Mouse (Mus musculus) adrenal gland, adult 18-20 months (tissue): ENCODE results near the gene Col7a1. TPM values are rescaled to one million over a fixed set of nuclear protein-coding genes. Genes with fewer than 3 reads are reported as not detected.

Experiments
- DNase-seq, 2 experiments: peaks; one replicate each; pipeline ENCODE4 v3.0.0; 2021 to 2022; ENCODE audit warnings: low spot score in 2 of 2
- long read RNA-seq, 2 experiments: library from polyadenylated mRNA; stranded (forward); transcript quantifications; one replicate each; pipeline ENCODE4 v2.0.0; 2021
- total RNA-seq, 2 experiments: library from RNA; stranded (reverse); gene quantifications; 1 replicate in 1 of 2; 2 replicates in 1 of 2; pipeline ENCODE4 v1.2.3; 2021

Col7a1 gene
- total RNA-seq: 1 to 10 TPM; 6.4 to 7.5 TPM
- long read RNA-seq, experiment 1, partial matches to known transcripts: 3 of 3 reads
- long read RNA-seq, experiment 1, other reads (novel, unspliced or antisense): 0 of 3 reads
- long read RNA-seq, experiment 2, partial matches to known transcripts: 4 of 4 reads
- long read RNA-seq, experiment 2, other reads (novel, unspliced or antisense): 0 of 4 reads

DNA sequence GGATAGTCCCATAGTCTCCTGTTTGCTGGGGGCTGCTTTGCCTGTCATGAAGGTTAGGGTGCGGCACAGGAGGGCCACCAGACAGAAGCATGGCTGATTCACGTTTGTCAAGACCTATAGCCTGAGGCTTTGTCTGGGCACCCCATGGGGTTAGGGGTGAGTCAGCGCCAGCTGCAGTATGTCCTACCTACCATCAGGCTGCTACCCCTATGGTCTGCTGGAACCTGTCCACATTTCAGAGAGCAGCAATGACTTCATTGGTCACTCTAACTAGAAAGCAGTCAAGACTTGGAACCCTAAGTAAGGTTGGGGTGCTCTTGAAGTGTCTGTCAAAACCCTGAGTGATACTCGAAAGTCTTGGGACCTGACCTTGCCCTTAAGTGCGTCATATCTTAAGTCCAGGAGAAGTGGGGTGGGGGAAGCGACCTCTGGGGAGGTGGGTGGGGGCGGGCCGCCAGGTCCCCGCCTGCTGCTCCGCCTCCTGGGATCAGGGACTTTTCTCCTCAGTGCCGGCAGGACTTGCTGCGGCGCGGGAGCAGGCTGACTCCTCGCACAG, at the start of gene Col7a1:
Gene Col7a1 (plus strand): TSS at position 506 of the 556 bp plus-strand sequence.
- DNase-seq: no peak

DNA sequence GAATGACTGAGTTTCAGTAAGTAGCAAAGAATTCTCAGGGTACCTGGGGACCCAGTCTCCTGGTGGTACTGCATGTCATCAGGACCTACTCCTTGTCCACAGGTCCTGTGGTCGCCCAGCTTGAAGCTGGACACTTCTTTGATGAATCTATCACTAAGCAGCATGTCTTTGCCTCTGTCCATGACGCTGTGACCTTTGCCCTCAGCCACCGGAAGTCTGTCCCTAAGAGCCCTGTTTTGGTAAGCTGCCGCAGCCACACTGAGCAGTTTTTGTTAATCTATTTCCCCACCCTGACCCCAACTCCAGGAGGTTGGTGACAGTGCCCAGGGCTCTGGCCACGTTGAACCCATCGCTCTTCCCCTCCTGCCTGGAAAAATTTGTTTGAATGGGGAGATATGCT, 41.1 kb upstream of the Col7a1 start:
- DNase-seq: no peak

DNA sequence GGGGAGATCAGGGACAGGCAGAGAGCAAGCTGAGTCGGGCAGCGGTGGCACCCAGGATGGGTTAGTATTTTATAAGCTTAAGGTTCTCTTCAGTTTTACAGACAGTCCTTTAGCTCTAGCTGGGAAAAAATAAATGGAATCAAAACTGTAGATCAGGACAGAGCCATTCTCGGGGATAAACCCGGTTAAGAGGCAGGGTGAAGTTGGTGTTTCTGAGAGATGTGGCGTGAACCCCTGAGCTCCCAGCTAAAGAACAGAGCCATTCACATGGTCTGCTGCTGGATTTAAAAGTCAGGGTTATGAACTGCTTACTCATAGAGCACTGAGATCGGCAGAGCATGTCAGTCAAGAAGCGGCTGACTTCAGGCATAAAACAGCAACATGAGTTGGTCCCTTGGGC, 40.2 kb upstream of the Col7a1 start:
- DNase-seq: no peak

DNA sequence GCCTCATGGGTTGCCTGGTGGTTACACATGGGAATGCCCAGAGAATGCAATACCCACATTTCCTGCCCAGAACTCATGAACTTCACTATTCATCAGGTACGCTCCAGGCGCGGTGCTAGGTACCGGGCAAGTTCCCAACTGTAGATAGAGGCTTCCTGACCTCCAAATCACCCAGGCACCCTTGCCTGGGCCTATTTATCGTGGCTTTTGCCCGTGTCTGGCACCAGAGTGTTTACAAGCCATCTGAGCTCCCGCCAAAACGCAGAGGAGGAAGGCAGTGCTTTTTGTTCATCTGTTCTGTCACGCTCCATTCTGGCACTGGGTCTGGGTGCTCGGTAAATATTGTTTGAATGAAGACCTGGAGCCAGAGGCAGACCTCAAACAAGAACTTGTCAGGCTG, 39.8 kb upstream of the Col7a1 start:
- no peak for DNase-seq

DNA sequence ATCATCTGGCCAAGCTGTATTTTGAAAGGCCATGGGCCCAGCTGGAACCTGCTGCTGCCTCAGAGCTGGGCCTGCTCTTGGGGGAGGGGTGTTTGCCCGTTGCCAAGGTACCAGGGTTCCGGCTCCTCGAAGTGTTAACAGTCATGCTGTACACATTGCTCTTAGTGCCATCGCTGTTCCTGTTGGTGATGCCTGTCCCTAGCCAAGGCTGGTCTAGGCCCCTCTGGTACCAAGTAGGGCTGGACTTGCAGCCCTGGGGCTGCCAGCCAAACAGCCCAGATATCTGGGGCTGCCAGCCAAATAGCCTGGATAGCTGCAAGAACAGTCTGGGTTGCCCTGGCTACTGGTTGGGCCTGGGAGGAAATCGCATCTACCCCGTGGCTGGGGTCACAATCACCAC, 38.9 kb upstream of the Col7a1 start, which contains the start of gene Tmem89:
Gene Tmem89 (plus strand): TSS at position 129 of the 400 bp plus-strand sequence.
- no peak for DNase-seq

DNA sequence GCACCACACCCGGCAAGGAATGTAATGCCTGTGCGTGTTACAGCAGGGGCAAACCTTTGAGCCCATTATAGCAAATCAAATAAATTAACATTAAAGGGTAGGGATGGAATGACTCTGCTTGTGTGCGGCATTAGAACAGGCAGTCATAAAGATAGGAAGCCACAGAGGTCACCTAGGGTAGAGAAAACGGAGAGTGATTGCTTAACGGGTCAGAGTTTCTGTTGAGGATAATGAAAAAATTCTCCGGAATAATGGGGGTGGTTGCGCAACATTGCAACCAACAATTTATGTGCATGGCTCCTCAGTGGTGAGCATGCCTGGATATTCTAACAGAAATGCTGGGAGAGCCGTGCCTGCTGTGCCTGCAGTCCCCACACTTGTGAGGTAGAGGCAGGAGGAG, 27.5 kb upstream of the Col7a1 start:
- no peak for DNase-seq

DNA sequence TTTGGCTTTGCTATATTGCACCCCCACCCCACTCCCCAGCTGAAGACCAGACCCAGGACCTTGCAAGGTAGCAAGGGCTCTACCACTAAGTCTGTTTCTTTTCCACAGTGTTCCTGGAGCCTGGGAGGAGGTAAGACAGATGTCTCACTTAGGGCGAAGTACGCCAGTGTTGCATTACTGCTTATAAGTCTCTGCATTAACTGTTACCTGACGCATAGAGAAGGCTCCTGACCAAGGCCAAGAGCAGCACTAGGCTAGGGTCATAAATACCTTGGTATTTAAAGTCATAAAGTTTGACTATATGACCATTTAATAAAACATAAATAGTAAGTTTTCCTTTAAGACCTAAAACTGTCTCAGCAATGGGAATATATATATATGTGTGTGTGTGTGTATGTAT, 25.0 kb upstream of the Col7a1 start:
- no peak for DNase-seq

DNA sequence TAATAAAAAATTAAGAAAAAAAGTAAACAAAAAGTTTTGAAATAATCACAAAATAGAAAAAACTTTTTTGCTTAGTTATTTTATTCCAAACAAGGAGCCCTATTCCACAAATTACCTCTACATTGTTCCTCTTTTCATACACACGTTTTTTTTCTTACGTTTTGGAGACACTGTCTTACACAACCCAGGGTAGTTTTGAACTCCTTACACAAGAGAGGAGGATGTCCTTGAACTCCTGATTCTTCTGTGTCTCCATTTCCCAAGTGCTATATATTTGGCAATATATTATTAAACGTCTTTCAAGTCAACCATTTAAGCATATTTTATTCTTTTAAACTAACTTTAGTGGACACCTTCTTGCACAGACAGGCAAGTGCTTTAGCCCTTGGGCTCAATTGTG, 17.4 kb upstream of the Col7a1 start:
- DNase-seq: no peak

DNA sequence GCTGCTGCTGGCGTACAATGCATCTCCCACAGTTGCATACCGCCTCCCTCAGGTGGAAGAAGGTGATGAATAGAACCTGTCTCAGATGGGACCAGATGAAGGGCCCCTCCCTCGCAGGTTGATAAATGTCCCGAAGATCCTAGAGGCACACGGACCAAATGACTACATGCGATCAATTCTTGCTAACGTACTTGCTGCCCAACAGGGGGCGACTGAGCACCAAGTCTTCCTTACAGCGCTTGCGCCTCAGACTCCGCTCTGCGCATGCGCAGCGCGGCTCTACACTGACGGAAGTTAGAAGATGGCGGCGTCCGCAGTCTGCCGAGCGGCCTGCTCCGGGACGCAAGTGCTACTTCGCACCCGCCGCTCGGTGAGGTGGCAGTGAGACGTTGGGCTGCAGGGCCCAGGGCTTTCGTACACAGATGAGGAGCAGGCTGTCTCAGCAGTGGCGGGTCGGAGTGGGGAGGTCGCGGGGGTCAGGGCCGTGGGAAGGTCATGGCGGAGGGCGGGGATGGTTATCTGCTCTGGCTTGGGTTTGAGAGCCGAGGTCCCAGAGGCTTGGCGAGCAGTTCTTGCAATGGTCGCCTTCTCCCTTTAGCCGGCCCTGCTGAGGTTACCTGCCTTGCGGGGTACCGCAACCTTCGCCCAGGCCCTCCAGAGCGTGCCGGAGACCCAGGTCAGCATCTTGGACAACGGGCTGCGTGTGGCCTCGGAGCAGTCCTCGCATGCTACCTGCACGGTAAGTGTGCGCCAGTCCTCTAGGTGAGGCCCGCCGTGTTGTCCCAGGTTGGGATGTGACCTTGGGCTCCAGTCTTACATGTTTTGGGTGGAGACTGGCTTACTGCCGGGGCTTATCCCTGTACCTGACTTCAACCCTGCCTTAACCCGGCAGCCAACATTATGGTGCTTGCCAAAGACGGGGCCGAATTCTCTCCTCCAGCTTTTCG, 16.7 kb upstream of the Col7a1 start, which contains the start of gene Uqcrc1:
Gene Uqcrc1 (plus strand): TSS at position 216 of the 947 bp plus-strand sequence.
- DNase-seq: peak; percentile 93 to 96

DNA sequence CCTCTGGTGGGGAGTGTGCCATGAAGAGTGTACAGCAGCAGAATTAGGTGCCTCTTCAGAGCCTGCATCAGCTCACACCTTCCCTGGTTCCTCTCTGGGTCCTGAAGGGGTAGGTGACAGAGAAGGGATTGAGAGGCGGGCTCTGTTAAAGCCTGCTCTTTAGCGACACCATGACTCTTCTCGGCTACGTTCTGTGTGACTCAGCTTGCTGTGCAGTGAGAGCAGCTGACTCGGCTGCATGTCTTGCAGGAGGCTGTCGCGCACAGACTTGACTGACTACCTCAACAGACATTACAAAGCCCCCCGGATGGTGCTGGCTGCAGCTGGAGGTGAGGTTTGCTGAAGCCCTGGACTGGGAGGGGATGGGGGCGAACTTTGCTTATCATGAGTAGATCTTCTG, 8.3 kb upstream of the Col7a1 start:
- DNase-seq: no peak

DNA sequence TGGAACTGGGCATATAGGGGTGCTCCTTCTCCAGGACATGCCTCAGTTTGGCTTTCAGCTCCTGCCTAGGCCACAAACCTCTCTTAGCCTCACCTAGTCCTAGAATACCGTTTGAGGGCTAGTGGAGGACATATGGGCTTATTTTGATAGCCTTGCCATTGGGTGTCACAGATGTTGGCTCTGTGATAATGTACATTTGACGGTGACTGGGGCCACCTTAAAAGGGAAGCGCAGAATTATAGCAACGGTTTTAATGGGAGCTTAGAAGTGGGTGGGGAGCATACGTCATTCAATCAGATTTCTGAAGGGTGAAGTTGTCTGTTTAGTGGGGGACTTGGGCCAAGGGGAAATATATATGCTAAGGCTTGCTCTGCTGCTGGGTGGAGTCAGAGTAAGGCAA, 7.8 kb upstream of the Col7a1 start:
- DNase-seq: no peak

DNA sequence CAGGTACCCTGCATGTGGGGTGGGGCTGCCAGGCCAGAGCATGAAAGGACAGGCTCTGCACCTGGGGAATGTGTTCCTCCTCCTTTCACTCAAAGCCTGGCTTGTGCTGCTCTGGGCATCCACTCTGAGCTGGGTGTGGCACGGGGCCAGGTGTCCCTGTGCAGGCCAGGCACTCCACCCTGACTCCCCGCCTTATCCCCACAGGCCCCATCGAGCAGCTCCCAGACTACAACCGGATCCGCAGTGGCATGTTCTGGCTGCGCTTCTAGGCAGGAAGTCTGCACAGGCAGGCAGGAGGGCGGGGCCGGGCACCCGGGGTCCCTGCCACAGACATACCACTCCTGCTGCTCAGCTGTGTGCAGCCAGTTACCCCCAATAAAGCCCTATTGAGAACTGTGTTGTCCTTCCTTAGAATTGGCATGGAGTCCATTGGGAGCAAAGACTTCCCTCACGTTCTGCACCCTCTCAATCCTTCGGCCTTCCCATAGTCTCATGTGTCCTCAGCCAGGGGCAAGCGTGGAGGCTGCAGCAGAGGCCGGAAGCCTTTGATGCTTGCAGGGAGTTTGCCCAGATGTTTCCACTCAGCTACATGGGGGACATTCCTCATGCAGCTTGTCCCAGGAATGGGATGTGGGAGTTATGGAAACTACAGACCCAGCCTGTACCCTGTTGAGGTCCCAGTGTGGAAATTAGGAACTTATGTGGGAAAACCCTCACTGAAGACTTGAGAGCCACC, 4.0 kb upstream of the Col7a1 start:
- no peak for DNase-seq

DNA sequence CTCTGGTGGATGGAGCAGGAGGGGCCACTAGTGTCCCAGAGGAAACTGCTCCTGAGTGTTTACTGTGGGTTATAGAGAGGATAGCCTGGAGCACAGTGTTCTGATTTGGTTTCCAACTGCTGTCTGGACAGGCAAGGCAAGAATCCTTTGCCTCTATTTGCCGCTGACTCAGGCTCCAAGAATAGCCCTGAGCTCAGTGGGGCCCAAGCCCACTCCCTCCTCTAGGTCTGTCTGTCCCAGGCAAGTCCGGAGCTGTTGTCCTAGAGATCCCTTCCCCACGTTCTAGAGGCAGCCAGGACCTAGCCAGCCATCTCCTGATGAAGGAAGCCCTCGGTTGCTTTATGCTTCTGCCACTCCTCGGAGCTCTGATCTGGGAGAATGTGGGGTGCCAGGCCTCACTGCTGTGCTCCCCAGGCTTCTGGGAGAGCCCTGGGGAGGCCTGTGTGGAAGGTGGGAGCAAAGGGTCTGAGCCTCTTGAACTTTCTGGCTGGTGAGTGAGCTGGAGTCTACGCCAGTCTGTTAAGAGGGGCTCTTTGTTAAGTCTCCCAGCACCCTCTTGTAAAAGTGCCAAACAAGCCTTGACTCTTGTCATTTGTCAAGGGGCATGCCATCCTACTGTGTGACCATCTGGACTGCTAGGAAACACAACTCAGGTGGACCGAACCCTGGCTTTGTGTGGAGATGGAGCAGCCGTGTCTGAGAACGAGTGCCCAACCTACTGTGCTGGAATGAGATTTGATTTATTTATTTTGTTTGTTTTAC, 3.2 kb upstream of the Col7a1 start:
- DNase-seq: no peak

DNA sequence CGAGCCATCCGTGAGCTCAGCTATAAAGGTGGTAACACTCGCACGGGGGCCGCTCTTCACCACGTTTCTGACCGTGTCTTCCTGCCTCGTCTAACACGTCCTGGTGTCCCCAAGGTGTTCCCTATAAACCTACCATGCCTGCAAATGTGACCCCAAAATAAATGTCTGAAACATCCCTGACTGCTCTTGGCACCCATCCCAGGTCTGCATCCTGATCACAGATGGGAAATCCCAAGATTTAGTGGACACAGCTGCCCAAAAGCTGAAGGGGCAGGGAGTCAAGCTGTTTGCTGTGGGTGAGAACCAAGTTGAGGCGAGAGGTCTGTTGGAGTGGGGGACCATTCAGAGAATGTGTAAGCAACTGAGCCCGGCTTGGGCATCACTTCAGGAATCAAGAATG, 1.9 kb downstream of the Col7a1 start:
- no peak for DNase-seq

DNA sequence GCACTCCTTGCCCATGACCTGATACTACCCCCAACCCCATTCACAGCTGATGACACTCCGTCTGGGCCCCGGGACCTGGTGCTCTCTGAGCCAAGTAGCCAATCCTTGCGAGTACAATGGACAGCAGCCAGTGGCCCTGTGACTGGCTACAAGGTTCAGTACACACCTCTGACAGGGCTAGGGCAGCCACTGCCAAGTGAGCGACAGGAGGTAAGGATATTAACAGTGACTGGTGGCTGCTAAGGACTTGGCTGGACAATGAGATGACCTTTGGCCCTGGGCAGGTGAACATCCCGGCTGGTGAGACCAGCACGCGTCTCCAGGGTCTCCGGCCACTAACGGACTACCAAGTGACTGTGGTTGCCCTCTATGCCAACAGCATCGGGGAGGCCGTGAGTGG, 2.5 kb downstream of the Col7a1 start:
- no peak for DNase-seq

DNA sequence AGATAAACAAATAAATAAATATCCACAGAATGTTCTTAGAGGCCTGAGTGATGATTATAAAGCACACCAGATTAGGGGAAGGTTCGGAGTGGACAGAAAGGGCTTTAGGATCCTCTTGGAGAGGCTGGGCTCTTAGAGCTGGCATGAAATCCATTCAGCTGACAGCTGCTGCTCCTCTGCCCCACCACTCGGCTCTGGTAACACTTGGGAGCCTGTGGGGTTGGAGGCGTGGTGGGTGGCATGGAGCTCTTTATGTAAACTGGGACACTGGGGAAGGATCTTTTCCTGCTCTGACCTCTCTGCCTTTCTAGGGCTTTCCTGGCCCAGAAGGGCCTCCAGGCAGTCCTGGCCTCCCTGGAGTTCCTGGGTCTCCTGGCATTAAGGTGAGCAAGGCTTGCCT, 10.2 kb downstream of the Col7a1 start:
- no peak for DNase-seq

DNA sequence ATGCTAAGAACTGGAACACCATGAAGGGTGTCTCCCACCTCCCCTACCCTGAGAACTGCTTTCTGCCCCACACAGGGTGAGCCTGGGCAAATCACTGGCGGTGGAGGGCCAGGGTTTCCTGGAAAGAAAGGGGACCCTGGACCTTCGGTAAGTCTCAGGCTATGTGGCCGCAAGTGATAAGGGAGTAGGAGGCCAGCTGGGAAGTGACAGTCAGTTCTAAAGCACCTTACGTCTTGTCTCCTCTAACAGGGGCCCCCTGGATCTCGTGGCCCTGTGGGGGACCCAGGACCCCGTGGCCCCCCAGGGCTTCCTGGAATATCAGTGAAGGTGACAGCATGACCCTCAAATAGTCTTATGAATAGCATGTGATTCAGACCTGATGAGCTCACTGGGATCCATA, 11.0 kb downstream of the Col7a1 start:
- DNase-seq: no peak

DNA sequence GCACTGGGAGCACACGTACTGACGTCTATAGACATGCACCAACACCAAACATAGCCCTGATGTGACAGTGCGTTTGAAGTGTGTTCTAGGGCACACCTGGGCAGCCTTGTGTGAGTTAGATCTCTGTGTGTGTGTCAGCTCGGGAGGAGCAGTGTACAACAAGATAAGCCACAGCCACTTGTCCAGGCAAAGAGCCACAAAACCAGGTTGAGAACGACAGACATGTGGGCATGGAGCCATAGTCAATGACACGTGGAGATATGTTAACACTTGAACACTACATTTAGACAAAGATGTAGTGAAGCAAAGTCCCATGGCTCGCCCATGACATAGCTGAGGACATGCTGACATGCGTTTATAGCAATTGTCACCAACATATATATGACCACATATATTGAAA, 17.2 kb downstream of the Col7a1 start:
- no peak for DNase-seq

DNA sequence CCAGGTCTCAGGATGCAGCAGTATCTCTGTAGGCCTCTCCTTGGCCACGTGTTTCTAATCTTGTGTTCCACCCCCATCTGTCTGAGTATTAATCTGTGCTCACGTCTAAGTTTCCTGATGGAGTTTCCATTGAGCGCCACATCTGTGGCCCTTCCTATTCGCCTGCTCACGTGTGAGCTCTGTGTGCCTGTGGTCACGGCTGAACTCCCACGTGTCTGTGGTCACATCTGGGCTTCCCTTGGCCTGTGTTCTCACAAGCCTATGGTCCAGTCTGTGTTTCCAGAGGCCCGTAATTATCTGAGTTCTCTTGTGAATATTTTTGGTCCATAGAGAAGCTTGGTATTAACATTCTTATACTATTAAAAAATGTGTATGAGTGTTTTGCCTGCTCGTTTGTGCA, 23.1 kb downstream of the Col7a1 start:
- DNase-seq: no peak

DNA sequence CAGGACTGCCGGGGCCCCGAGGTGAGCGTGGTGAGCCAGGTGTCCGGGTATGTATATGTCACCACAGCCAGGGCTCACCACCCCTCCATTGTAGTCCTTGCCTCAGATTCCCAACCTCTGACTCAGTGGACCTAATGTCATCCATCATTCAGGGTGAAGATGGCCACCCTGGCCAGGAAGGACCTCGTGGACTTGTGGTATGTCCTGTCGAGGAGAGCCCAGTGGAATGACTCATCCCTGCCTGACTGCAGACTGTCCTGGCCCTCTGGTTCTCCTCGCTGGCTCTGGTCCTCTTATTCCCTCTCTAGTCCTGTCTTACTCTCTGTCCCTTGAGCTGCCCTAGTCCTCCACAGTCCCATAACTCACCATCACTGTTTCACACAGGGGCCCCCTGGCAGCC, 24.6 kb downstream of the Col7a1 start:
- DNase-seq: no peak

DNA sequence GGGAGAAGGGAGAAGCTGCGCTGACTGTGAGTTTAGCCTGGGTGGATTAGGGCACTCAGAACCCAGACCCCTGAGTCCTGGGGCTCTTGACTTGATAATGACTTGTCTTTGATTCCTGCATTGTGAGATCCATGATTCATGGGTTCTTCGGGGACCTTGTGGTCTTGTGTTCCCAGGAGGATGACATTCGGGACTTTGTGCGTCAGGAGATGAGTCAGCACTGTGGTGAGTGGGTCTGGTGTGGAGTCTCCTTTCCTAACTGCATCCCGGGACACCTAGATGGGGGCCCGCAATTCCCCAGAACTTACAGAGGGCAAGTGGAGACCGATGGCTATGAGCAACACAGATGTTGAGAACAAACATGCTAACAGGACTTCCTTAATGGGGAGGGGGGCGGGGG, 29.1 kb downstream of the Col7a1 start:
- DNase-seq: peak in 1 of 2 experiments; percentile 36
